Mouse (Mus musculus) lung, postnatal 36 days (tissue): Measurements from ENCODE around the gene Senp6.
A peak's percentile ranks its signal among the peaks of the same experiment; 100 is the strongest.
"Not testable (repeated sequence)": the region's sequence is repeated elsewhere in the genome, so short reads cannot be mapped to it uniquely, and the experiment has no call there.

Experiments used
- DNase-seq: peaks from one replicate; pipeline ENCODE4 v3.0.0; 2022; ENCODE audit warnings: mixed read lengths

The Senp6 gene

DNA sequence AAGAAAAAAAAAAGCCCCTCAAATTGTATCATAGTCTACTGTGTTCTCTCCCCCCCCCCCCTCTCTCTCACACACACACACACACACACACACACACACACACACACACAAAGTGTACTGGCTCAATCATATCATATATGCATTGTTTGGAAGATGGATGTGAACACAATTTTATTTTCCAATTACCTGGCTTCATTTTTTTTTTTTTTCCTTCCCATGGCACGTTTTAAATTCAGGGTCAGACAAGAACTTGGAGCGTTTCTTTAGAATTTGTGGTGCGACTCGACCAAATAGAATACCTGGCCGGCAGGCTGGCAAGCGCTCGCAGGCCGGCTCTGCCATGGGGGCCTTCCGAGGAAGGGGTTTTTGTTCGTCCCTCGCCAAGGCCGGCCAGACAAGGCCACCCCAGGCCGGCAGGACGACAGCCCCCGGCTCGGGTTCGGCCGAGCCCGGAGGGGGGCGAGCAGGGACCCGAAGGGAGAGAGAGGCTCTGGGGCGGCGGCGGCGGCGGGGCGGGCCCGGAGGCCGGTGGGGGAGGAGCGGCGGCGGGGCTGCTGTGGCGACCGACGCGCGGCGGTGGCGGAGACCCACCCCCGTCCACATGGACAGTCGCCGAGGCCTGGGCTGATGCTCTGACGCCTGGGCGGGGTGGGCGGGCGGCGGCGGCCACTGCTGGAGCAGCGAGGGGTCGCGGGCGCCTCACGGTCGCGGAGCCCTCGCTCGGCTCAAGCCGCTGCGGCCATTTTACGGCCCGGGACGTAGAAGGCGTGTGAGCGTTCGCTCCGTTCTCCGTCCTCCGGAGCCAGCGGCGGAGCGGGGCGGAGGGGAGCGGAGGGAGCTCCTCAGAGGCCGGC is at the start of gene Senp6:
Senp6 (plus strand) TSS at position 537 of the 854 bp plus-strand sequence.
- peak; percentile 75 for DNase-seq

DNA sequence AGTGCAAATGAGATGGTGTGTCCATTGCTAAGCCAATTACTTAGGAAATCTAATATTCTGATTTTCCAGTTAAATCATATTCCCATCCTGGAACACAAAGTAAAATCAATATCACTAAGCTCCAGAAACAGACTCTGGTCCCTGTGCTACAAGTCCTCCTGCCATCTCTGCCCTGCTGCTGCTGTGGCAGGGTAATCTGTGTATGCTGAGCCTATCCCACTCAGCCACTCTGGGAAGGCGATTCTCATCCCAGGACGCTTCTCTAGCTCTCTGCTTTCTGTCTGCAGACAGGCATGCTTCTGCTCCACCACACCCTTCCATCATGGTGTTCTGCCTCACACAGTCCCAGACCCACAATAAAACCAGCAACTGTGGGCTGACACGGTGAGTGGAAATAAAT is 46.3 kb upstream of the Senp6 start:
- DNase-seq = no peak

DNA sequence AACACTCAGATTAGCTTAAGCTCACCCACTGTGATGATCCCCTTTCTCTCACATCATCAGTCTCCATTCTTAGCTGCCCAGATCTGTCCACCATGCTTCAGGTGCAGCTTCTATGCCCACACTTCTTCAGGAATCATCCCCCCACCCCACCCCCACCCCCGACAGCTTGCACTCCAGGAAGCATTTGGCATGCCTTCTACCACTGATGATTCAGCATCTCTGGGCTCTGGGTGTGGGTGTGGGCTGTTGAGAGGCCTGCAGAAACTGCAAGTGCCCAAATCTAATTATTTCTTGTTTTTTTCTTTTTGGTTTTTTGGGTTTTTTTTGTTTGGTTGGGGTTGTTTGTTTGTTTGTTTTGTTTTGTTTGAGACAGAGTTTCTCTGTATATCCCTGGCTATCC is 45.1 kb upstream of the Senp6 start:
- no peak for DNase-seq

DNA sequence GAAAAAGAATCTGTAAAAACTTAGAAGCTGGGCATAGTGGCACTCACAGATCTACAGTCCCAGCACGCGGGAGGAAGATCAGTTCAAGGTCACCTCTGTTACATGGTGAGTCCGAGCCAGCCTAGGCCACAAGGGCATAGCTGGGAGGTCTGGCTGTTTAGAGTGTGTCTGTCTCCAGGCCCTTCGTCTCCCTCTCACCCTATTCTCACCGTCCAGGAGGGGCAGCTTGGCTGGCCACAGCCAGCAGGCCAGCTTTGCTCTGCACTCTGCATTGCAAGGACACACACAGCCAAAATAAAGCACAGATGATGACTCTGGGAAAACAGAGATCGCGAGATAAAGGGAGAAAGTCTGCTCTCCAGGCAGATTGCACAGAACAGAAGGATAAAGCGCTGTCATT is 43.9 kb upstream of the Senp6 start:
- DNase-seq = peak; percentile 28

DNA sequence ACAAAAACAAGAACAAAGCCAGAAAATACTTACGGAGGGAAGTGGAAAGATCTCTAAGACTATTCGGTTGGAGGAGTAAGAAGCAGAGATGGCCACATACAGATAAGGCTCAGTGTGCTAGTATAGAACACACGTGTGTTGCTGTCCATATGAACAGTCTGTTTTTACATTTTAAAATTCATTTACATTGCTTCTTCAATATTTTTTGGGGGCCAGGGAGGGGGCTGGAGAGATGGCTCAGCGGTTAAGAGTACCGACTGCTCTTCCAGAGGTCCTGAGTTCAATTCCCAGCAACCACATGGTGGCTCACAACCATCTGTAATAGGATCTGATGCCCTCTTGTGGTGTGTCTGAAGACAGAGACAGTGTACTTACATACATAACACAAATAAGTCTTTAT is 41.4 kb upstream of the Senp6 start:
- DNase-seq = not testable (repeated sequence)

DNA sequence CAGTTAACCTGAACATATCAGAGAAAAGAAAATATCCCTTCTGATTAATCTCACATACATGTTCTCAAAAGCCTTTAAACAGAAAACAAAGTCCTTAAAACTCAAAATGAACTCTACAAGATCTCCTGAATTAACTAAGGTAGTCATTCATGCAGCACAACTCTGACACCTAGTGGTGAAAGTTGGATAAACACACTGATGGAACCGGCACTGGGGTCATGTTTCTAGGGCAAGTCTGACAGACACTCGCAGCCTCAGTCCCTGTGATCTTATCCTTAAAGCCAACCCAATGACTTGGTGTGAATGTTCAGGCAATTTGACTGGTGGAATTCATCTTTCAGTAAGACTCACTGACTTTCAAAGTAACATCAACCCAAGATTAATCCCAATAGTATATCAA is 40.7 kb upstream of the Senp6 start:
- DNase-seq = peak; percentile 89

DNA sequence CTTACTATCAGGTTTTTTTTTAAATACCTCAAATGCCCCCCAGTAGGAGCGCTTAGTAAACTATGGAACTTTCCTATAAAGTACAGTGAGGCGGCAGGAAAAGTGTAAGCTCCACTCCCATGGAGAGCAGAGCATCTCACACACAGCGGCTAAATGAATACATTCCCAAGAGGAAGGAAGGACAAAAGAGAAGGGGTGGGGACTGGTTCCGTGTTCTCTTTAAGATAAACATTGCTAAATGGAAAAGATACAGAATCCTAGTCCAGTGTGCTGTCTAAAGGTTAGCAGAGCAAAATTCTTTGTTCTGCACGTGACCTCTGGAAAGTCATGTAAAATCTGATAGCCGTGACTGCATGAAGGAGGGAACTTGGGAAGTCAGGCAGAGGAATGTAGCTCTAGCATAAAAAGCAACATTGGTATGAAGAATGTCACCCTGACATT is 40.1 kb upstream of the Senp6 start:
- DNase-seq = peak; percentile 18

DNA sequence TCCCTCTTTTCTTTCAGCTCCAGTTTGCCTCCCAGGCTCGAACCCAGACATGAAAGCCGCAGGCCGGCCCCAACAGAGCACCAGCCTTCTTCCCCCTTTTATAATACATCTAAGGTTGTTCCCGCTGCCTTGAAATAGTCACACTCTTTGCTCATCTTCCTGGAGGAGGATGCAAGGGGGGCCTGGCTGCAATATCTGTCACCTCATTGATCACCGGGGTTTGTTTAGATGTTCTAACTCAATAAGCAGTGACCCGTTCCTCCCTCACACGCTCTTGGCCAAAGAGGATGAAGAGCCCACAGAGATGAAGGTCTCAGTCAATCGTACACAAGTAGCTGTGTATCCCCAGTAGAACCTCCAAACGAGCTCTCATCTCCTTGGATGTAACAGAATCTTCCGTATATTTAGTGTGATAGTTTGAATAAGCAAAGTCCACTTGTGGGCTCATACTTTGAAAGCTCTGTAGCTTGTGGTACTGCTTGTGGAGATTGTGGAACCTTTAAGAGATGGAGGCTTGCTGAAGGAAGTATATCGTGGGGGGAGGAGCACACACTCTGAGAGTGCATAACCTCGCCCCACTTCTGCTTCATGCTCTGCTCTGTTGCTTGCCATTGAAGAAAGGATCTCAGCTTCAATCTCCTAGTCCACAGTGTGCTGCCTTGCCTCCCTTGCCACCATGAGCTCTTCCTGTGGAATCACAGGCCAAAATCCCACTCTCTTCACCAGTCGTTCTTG is 29.3 kb upstream of the Senp6 start:
- DNase-seq = peak; percentile 48

DNA sequence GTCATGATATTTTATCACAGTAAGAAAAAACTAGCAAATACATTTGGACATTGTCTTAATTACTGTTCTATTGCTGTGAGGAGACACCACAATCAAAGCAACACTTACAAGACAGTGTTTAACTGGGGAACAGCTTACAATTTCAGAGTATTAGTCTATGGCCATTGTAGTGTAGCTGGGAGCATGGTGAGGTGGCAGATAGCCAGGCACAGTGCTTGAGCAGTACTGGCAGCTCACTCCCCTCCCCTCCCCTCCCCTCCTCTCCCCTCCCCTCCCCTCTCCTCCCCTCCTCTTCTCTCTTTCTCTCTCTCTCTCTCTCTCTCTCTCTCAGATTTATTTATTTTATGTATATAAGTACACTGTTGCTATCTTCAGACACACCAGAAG is 28.7 kb upstream of the Senp6 start:
- DNase-seq = no peak

DNA sequence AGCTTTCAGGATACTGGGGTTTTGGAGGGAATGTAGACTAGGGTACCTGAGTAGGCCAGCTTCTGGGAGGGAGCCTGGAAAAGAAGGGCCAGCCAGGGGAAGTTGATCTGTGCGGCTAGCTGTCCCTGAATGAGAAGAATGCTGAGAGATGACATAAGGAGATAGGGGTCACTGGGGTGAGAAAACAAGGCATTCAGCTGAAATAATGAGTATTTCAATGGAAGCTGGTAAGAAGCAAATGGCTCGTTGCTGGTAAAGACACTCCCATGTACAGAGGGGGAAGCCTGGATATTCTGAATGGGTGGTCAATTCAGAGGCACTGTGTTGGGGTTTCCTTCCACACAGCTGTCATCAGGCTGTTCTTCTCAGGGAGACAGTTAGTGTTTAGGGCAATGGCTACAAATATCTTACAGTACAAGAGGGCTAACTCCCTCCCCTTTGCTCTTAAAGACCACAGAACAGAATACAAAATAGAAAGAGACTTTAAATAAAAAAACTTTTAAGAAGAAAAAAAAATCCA is 27.3 kb upstream of the Senp6 start:
- DNase-seq = no peak

DNA sequence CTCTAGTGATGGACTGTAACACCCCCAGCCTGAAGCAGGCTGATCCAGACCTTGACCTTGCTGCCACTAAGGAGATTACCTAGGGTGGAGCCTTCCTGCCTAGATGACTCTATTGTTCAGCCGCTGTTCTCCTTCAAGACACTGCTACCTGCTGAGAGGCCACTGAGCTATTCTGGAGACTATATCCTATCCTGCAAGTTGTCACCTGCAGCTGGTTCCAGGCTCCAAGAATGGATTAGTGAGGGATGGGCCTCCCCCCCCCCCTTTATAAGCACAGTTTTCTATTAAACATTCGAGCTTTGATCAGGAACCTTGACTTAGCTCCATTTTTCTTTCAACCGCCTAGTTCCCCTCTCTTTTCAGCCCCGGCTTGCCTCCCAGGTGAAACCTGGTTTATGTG is 22.4 kb upstream of the Senp6 start:
- not testable (repeated sequence) for DNase-seq

DNA sequence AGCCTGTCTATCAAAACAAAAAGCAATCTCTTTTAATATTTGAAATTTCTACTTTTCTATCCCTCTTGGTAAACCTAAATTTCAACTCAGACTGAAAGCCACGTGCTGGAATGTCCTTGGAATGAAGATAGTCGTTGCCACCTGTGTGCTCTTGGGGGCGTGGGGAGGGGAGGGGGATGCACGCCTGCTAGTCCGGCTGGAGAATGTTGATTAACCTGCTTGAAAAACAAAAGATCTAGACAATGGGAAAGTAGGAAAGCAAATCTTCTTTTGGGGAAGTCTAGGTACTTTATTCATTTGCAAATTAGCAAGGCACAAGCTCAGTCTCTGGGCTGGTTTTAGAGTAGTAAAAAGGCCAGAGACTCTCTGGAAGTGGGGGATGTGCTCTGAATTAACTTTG is 17.4 kb upstream of the Senp6 start:
- not testable (repeated sequence) for DNase-seq

DNA sequence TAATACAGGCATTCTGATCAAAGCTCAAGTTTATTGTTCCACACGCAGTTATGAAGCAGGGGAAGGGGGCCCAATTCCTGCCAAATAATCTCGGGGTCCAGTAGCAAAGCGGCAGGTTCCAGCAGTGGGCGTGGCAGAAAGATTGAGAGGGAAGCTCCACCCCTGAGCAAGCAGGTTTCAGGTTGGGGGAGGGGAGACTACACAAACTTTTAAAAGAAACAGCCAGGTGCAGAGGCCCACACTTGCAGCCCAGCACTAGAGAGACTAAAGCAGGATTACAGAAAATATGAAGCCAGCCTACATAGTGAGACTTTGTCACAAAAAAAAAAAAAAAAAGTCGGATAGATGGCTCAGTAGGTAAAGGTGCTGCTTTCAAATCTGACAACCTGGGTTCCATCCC is 13.8 kb upstream of the Senp6 start:
- no peak for DNase-seq

DNA sequence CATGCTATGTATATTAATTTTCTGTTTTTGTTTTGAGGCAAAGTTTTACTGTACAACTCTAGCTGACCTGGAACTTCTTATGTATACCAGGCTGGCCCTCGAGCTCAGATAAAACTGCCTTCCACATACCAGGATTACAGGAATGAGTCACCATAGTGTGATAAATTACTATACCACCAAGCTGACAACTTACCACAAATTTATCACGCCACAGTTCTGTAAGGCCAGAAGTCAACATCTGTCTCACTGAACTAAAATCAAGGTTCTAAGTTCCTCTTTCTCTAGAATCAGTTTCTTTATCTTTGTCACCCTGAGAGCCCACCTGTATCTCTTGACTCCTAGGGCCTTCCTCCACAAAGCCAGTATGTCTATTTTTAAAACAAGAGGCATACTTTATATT is 9.0 kb upstream of the Senp6 start:
- no peak for DNase-seq

DNA sequence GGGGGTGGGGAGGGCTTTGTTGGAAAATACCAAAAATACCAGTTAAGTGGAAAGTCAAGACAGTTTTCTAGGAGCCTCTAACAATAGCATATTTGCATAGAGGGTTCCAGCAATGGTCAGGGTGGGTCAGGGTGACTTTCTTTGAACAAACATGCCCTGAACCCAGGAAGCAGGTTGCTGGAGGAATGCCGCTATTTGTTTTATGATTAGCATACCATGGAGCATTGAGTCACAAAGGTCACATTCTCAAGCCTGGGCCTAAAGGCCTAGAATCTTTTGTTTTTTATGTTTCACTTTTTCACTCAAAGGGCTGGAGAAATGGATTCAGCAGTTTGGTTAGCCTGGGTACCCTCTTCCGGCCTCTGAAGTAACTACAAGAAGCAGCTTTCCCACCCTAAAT is 1.2 kb upstream of the Senp6 start:
- not testable (repeated sequence) for DNase-seq

DNA sequence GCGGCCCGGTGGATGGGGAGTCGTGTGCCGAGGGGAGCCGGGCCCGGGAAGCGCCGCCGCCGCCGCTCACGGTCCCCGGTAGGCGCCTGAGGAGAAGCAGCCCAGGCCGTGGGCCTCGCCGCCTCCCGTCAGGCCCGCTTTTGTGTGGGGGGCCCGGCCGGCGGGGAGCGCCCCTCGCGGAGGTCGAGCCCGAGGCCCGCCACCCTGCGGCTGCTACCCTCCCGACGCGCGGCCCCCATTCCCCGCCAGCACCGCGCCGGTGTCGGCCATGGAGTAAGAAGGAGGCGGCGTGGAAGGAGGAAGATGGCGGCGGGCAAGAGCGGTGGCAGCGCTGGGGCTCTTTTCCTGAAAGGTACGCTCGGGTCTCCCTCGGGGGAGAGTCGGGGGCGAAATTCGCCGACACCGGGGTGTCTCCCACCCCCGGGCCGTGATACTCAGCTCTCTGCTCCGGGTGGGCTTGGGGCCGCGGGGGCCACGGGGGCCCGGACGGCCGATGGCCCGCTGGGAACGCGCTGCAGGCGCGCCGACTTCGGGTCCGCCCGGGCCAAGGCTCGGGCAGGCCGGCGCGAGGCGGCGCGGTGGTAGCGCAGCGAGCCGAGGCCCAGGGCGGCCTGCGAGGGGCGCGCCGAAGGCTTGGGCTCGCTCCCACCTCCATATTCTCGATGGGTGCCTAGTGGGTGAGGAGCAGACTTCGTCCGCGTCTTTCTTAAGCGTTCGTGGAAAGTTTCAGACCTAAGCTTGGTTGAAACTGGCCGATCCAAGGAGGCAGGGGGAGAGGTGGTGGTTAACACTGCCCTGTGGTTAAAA is 721 bp downstream of the Senp6 start:
- peak; percentile 60 for DNase-seq

DNA sequence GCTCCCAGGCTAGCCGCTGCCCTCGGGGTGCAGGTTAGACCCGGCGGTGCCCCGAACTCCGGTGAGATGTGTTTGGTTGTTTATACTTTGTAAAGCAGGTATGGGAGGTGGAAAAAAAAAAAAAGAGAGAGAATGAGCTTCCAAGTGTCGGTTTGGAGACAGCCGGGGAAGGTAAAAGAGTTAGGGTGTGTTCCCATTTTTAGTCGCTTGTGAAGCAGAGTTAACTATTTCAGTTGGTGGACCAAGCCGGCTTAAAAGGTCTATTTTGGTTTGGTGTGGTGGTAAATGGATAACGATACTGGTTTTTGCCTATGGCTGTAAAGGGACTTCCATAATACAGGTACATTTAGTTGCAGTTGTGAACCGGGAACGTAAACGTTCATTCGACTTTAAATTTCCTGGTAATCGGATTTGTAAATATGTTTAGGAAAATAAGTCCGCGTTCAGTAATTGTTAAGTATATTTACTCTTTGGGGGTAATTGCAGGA is 1.4 kb downstream of the Senp6 start:
- no peak for DNase-seq

DNA sequence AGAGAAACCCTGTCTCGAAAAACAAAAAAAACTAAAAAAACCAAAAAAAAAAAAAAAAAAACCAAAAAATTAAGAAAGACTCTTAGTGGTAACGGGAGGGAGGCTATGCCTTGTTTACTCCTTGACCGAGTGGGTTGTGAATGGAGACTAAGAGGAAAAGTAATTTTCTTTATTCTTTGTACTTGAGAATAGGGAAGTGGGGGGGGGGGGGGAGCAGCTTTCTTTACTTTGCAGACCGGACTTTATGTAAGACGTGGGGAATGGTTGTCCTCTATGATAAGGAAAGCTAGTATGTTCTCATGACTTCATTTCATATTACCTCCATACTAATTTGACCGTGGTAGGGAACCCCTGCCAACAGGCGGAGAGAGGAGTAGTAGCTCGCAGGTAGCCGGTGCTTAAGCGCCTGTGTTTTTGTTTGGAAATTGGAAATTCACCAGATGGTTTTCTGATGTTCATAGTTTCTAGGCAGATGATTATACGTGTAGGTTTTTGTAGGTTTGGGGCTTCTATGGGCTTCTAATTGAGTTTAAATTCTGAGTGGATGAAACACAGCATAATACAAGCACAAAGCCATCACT is 2.1 kb downstream of the Senp6 start:
- no peak for DNase-seq

DNA sequence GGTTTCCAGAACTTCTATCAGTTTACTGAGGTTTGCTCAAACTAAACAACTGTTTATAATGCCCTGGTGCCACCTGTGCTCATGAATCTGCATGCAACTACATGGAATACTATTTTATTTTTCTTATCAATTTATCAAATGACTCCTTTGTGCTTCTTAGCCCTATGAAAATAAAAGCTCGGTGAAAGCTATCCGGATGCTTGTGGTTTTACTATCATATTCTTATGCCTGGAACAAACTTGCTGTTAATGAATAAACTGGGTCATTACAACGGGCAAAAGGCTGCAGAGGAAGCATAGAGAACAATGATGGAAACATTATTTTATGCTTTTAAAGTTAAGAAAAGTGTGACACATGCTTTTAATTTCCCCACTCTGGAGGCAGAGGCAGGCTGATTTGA is 3.3 kb downstream of the Senp6 start:
- no peak for DNase-seq

DNA sequence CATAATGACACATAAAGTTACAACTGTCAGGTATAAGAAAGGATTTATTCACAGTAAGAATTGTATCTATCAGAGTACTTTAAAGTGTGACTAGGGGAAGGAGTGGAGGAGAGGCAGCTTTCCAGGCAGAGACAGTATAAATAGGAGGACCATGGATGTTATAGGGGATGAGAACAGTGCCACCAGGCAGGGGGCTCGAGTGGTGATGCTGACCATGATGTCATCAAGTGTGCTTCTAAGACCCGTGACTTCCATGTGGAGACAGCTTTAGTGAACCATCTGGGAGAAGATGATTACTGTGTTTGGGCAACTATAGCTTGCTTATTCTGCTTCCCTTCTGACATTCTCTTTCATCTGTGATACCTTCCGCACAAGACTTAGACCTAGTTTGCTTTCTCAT is 4.9 kb downstream of the Senp6 start:
- no peak for DNase-seq

DNA sequence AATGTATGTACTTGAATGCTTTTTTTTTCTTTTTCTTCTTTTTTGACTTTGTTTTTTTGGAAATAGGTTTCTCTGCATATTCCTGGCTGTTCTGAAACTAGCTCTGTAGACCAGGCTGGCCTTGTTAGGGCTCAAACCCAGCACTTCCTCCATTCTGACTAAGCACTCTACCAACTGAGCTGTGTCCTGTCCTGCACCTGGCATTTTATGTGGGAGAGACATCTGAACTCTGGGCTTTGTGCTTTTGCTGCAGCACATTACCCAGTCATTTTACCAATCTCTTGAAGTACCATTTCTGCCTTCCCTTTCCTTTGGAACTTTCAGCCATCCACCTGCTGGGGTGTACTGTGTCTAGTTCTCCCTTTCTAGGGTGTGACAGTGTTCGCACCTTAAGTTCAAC is 7.4 kb downstream of the Senp6 start:
- DNase-seq = no peak

DNA sequence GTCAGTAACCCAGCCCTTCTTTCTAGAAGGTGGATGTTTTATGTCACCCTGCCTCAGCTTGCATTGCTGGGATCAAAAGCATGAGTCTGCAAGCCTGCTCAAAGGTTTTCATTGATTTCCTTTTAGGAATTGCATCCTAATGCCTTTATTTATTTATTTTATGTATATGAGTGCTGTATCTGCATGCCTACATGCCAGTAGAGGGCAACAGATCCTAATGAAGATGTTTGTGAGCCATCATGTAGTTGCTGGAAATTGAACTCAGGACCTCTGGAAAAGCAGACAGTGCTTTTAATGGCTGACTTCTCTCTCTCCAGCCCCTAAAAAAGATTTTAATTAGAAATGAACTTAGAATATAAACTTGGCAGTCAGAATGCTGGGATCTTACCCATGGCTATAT is 8.2 kb downstream of the Senp6 start:
- peak; percentile 24 for DNase-seq

DNA sequence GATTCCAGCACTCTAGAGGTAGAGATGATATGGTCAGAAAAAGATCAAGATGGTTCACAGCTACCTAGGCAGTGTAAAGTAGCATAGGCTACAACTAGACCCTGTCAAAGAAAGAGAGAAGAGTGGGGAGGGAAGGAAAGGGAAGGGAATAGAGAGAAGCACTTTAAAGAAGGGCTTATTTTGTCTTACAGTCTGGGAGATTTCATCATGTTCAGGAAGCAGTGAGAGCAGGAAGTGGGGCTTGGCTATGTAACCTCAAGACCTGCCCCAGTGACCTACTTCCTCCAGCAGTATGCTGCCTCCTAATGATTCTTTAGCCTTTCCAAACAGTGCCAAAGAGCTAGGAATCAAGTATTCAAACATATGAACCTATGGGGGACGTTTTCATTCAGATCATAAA is 14.2 kb downstream of the Senp6 start:
- peak; percentile 52 for DNase-seq
